Mouse (Mus musculus) layer of hippocampus, adult 11-12 months (tissue): ENCODE measurements around the gene Tubb4b.

ENCODE experiments used
- DNase-seq: peaks from one replicate; pipeline ENCODE4 v3.0.0; 2022; ENCODE audit warnings: low spot score

Gene Tubb4b

GRCm38 (mm10) chr2:25187841-25188240 is 36.7 kb downstream of the Tubb4b start:
- no peak for DNase-seq

GRCm38 (mm10) chr2:25186575-25186930 is 37.9 kb downstream of the Tubb4b start:
- DNase-seq, result no peak

GRCm38 (mm10) chr2:25185625-25186574 is 38.6 kb downstream of the Tubb4b start:
- DNase-seq, result peak; percentile 43

GRCm38 (mm10) chr2:25184496-25184895 is 40.0 kb downstream of the Tubb4b start:
- no peak for DNase-seq

GRCm38 (mm10) chr2:25183336-25183735 is 41.2 kb downstream of the Tubb4b start:
- no peak for DNase-seq

- DNase-seq, result no peak
Measured at GRCm38 (mm10) chr2:25182664-25183063, 41.8 kb downstream of the Tubb4b start.

GRCm38 (mm10) chr2:25181891-25182397 is 42.6 kb downstream of the Tubb4b start:
- no peak for DNase-seq

GRCm38 (mm10) chr2:25180973-25181890 is 43.3 kb downstream of the Tubb4b start:
- no peak for DNase-seq

- peak; percentile 96 for DNase-seq
Measured at GRCm38 (mm10) chr2:25180478-25180903, 44.0 kb downstream of the Tubb4b start, which contains the start of gene Nrarp. TSS of gene Nrarp (plus strand) at chr2:25180758.

GRCm38 (mm10) chr2:25179566-25180217 is 44.8 kb downstream of the Tubb4b start:
- DNase-seq, result no peak

- DNase-seq, result peak; percentile 62
Measured at GRCm38 (mm10) chr2:25178285-25178972, 46.1 kb downstream of the Tubb4b start.

GRCm38 (mm10) chr2:25177685-25178084 is 46.8 kb downstream of the Tubb4b start:
- no peak for DNase-seq

- no peak for DNase-seq
Measured at GRCm38 (mm10) chr2:25177076-25177475, 47.4 kb downstream of the Tubb4b start.

- DNase-seq, result no peak
Measured at GRCm38 (mm10) chr2:25176573-25176972, 47.9 kb downstream of the Tubb4b start.

GRCm38 (mm10) chr2:25175690-25176078 is 48.8 kb downstream of the Tubb4b start:
- no peak for DNase-seq

- DNase-seq, result no peak
Measured at GRCm38 (mm10) chr2:25174866-25175689, 49.4 kb downstream of the Tubb4b start.

GRCm38 (mm10) chr2:25173821-25174220 is 50.7 kb downstream of the Tubb4b start:
- no peak for DNase-seq

GRCm38 (mm10) chr2:25172629-25173028 is 51.9 kb downstream of the Tubb4b start:
- DNase-seq, result no peak
